Mouse (Mus musculus) small intestine, adult 2 months (tissue): ENCODE measurements around the gene Hephl1. TPM values are rescaled to one million over a fixed set of nuclear protein-coding genes. Genes with fewer than 3 reads are reported as not detected.

Source experiments
- H3K27ac ChIP-seq: fragments of 200-500 bp; 2 replicates; pipeline ENCODE4 v1.5.1; 2012; ENCODE audit warnings: low read depth, low read length, control low read depth, inconsistent platforms; ENCODE audit not compliant: insufficient read depth
- H3K27me3 ChIP-seq: fragments of 200-500 bp; 2 replicates; pipeline ENCODE4 v1.6.1; 2012; ENCODE audit warnings: mild to moderate bottlenecking, moderate library complexity, low read length, inconsistent platforms; ENCODE audit not compliant: control insufficient read depth, insufficient read depth
- H3K36me3 ChIP-seq: fragments of 200-500 bp; 2 replicates; pipeline ENCODE4 v1.6.1; 2012; ENCODE audit warnings: mild to moderate bottlenecking, low read length, control low read depth, inconsistent platforms; ENCODE audit not compliant: control insufficient read depth, insufficient read depth
- H3K4me1 ChIP-seq: fragments of 200-500 bp; 2 replicates; pipeline ENCODE4 v1.6.1; 2012; ENCODE audit warnings: low read length, inconsistent platforms, mixed read lengths; ENCODE audit not compliant: control insufficient read depth, insufficient read depth, insufficient read length
- H3K4me3 ChIP-seq: fragments of 200-500 bp; 2 replicates; pipeline ENCODE4 v1.5.1; 2012; ENCODE audit warnings: low read depth, mild to moderate bottlenecking, control low read depth, inconsistent platforms, low read length, moderate library complexity
- CTCF ChIP-seq: fragments of 200-500 bp; IDR thresholded peaks from 2 replicates; pipeline ENCODE4 v1.5.1; 2012; ENCODE audit warnings: low read depth, mild to moderate bottlenecking, control low read depth, inconsistent platforms, low read length, moderate library complexity, mixed read lengths; ENCODE audit not compliant: insufficient replicate concordance, insufficient read length; ENCODE audit errors: extremely low read depth
- POLR2A ChIP-seq: fragments of 200-500 bp; IDR thresholded peaks from 2 replicates; pipeline ENCODE4 v1.6.1; 2012; ENCODE audit warnings: low read depth, mild to moderate bottlenecking, control low read depth, inconsistent platforms, low read length, moderate library complexity
- WGBS: fragments of 180-500 bp; shearing (Covaris S2); methylation state at CpG from one replicate; pipeline ENCODE4 v1.1.7; 2018; 5-methylcytosine and 5-hydroxymethylcytosine counted together
- polyA plus RNA-seq: library from polyadenylated mRNA; depleted of rRNA; stranded (reverse); fragments of >200 nt; gene quantifications from 2 replicates; pipeline ENCODE4 v1.2.3, GENCODE M21; 2012

The Hephl1 gene
- polyA plus RNA-seq, 1 experiment: 0.04 TPM

DNA sequence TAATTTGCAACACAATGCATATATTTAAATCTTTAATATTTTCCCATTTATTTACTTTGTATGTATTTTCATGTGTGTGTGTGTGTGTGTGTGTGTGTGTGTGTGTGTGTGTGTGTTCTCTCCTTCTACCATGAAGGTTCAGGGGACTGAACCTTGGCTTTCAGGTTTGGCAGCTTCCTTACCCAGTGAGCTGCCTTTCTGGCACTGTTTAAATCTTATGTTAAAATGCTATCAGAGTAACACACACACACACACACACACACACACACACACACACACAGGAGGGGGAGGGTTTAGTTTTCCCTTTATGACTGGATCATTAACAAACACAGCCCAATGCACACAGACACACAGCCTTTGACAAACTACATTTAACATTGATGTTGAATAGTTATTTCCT lies 74.7 kb downstream of the Hephl1 start:
- no peak for TF ChIP-seq CTCF
- no peak for TF ChIP-seq POLR2A
- peaks cover 6% of the 10 kb centered on the region for H3K36me3 ChIP-seq
- H3K4me1 ChIP-seq: peaks cover 9% of the 10 kb centered on the region
- H3K27ac ChIP-seq: no peak overlapping the region
- H3K4me3 ChIP-seq: no peak overlapping the region
- no peaks in the 10 kb centered on the region for H3K27me3 ChIP-seq

DNA sequence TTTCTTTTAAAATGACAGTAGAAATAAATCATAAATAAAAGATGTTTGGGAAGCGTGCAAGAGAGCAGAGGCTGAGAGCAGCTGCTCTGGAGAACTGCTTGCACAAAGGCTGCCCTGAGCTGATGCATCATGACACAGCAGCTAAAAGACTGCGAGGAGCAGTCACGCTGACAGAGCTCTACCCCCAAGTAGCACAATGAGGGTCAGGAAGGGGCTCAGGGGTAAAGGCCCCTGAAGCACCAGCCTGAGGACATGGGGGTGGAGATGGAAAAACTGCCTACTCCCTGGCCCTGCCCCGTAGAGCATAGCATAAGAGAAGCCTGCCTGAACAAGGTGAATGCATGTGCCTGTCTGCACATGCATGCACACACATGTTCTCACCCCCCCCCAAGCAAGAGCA lies 75.1 kb downstream of the Hephl1 start:
- H3K27ac ChIP-seq: no peak overlapping the region
- peaks cover 7% of the 10 kb centered on the region for H3K36me3 ChIP-seq
- no peak overlapping the region for H3K4me3 ChIP-seq
- WGBS: 71% methylated on average over 4 of the region's 4 CpGs
- peaks cover 9% of the 10 kb centered on the region for H3K4me1 ChIP-seq
- TF ChIP-seq CTCF (no peak), POLR2A (no peak)
- no peaks in the 10 kb centered on the region for H3K27me3 ChIP-seq

DNA sequence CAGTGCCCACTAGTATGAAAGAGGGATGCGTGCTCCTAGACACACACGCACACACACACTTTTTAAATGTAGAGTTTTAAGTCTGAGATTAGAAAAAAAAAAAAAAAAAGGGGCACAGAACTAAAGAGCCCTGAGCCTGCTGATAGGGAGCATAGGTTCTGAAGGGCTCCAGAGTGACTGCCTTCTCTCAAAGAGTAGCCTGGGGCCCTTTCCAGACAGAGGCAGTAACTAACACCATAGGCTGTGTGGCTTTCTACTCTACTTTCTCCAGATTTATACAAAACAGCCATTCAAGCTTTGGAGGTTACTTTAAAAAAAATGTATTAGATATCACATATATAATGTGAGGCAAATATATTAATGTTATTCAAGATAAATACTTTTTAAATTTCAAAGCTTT lies 75.5 kb downstream of the Hephl1 start:
- Histone ChIP-seq H3K27ac (no peak overlapping the region), H3K4me3 (no peak overlapping the region), H3K27me3 (no peaks in the 10 kb centered on the region), H3K36me3 (peaks cover 10% of the 10 kb centered on the region), H3K4me1 (peaks cover 9% of the 10 kb centered on the region)
- 98% methylated on average over 2 of the region's 2 CpGs for WGBS
- TF ChIP-seq POLR2A (no peak), CTCF (no peak)

DNA sequence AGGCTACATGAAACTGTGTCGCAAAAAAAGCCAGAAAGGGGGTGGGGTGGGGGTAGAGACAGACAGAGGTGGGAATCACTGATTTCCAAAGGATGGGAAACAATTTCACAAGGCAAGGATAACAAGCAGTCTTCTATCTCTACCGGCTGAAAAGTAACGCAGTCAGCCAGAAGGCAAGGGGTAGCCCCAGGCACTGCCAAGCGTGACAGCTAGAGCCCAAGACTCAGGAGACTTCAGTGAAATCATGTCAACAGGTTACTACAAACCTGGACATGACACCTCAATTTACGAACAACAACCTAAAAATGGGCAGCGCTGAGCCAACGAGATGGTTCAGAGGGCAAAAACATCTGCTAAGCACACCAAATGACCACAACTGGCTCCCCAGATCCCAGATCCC lies 75.9 kb downstream of the Hephl1 start:
- TF ChIP-seq CTCF (no peak), POLR2A (no peak)
- Histone ChIP-seq H3K4me3 (no peak overlapping the region), H3K36me3 (peaks cover 11% of the 10 kb centered on the region), H3K27me3 (no peaks in the 10 kb centered on the region), H3K27ac (no peak overlapping the region), H3K4me1 (peaks cover 9% of the 10 kb centered on the region)
- WGBS: 92% methylated on average over 7 of the region's 7 CpGs

DNA sequence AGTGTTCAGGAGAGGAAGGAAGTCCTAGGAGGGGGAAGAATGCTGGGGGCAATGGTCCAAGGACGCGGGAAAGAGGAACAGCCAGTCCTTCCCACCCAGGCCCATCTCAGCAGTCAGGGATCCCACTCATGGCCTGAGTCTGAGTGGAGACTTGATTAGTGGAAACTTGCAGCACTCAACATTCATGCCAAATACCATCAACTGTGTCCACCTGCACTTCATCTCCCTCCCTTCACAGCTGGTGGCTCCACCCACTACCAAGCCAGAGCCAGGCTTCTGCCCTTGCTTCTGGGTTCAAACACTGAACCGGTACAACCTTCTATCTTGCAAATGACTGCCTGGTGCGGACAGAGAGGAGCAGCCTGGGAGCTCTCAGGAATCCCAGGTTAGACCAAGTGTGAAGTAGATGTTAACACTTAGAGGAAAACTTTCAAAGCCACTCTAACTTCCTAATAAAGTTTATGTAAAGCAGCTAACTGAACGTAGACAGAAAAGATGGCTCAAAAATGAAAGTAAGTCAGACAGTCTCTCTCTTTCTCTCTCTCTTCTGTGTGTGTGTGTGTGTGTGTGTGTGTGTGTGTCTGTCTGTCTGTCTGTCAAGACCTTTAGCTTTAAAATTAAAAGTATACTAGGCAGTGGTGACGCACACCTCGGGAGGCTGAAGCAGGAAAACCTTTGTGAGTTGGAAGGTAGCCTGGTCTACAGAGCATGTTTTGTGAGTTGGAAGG lies 77.2 kb downstream of the Hephl1 start:
- Histone ChIP-seq H3K4me1 (peaks cover 9% of the 10 kb centered on the region), H3K27ac (peak overlapping the region; percentile 24), H3K4me3 (no peak overlapping the region), H3K36me3 (peaks cover 11% of the 10 kb centered on the region), H3K27me3 (no peaks in the 10 kb centered on the region)
- WGBS: 46% methylated on average over 7 of the region's 7 CpGs
- TF ChIP-seq POLR2A (no peak), CTCF (no peak)

DNA sequence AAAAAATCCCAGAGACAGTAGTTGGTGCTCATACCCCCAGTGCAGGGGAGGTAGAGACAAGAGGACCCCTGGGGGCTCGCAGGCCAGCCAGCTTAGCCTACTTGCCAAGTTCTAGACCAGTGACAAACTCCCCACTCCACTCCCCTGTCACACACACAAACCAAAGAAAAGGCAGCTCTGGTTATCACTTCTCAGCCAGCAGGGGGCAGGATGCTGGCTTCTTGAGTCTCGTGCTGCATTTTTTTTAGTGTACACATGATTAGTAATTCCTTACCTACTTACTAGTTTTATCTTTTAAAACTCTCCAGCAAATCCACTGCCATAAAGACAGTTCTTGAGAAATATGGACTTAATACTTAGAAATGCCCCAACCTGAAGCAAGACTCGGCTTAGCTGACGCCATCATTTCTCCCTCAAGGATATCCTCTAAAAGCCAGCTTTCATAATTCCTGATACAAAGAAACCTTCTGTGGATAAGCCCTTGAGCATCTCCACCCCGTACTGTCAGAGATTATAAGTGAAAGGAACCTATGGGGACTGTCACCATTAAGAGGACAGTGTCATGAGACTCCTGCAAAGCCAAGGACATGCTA lies 78.2 kb downstream of the Hephl1 start:
- WGBS: 57% methylated on average over 5 of the region's 5 CpGs
- no peak overlapping the region for H3K4me3 ChIP-seq
- TF ChIP-seq POLR2A: no peak
- TF ChIP-seq CTCF: peak; percentile 76; the same call in 1 of the 2 replicates
- H3K4me1 ChIP-seq: peaks cover 9% of the 10 kb centered on the region
- H3K27me3 ChIP-seq: no peaks in the 10 kb centered on the region
- peaks cover 11% of the 10 kb centered on the region for H3K36me3 ChIP-seq
- no peak overlapping the region for H3K27ac ChIP-seq

DNA sequence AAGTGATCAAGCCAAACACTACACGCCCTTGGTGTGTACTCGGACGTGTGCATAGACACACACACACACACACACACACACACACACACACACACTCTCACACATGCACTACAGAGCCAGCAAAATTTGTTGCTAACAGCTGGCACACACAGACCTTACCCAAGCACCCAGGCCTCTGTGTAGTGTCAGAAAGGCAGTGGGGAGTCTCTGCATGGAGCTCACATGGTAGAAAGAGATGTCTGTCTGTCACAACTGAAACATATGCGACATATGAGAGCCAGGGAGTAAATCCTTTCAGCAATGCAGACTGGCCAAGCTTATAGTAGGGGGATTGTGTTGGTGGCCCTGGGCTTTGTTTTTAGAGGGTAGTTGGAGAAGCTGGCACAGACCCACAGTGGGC lies 79.1 kb downstream of the Hephl1 start:
- H3K27me3 ChIP-seq: no peaks in the 10 kb centered on the region
- H3K36me3 ChIP-seq: peaks cover 11% of the 10 kb centered on the region
- peaks cover 9% of the 10 kb centered on the region for H3K4me1 ChIP-seq
- TF ChIP-seq POLR2A (no peak), CTCF (no peak)
- 91% methylated on average over 4 of the region's 4 CpGs for WGBS
- H3K4me3 ChIP-seq: no peak overlapping the region
- H3K27ac ChIP-seq: no peak overlapping the region
